Mouse (Mus musculus) heart, adult 8-10 months (tissue): Measurements from ENCODE around the gene Top2b. TPM values are rescaled to one million over a fixed set of nuclear protein-coding genes. Genes with fewer than 3 reads are reported as not detected.

ENCODE experiments used
- DNase-seq: peaks from one replicate; pipeline ENCODE4 v3.0.0; 2022; ENCODE audit warnings: low spot score
- total RNA-seq, 4 experiments: library from RNA; stranded (reverse); gene quantifications; 2 replicates each; pipeline ENCODE4 v1.2.4; 2022

Gene Top2b
- total RNA-seq, 4 experiments from 2014 or later = 42.1 to 56.5 (median 53.1) TPM

GRCm38 (mm10) chr14:16414163-16414562 is 49.2 kb downstream of the Top2b start:
- DNase-seq = no peak

GRCm38 (mm10) chr14:16427569-16427968 is 62.6 kb downstream of the Top2b start:
- DNase-seq = no peak

DNA sequence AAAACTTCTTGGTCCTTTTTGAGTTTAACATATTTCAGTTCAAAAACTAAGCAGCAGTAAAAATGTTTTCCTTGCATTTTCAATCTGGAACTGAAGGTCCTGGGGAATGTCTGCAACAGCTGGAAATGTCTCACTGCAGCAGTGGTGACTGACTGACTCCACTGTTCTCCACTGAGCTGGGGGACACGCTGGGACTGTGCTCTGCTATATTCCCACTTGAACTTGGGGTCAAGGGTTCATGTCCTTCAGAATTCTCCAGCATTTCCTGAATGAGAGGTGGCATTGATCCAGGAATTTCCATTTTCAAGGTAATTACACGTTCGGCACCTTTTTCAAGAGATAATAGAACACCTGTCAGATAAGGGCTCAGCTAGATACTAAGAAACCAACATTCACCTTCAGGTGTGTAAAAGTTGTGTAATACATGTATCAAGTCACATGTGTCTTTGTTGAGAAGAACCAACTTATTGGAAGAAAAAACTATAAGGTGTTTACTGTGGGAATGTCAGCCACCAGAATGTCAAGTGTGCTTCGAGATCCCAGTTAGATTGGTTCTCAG is 67.0 kb downstream of the Top2b start:
- DNase-seq = no peak

DNA sequence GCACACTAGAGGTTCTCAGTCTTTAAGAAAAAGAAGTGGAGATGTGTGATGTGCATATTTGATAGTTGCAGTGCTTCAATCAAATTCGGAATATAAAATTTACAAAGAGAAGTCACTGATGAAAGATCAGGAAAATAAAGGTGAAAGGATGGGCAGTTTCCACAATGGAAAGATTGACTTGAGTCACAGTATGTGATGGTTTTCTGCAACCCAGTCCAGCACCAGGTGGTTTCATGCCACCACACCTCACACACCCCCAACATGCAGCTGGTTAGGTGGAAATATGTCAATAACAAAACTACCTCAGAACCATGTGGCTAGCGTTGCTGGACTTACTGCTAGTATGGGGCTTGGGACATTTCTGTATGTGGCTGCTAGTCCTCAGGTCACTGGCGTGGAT is 67.6 kb downstream of the Top2b start:
- DNase-seq = no peak

GRCm38 (mm10) chr14:16433206-16433605 is 68.2 kb downstream of the Top2b start:
- DNase-seq = peak; percentile 16

GRCm38 (mm10) chr14:16434396-16435171 is 69.6 kb downstream of the Top2b start:
- DNase-seq = peak; percentile 63

- DNase-seq = no peak
These were observed 72.4 kb downstream of the Top2b start for GRCm38 (mm10) chr14:16437386-16437785.

DNA sequence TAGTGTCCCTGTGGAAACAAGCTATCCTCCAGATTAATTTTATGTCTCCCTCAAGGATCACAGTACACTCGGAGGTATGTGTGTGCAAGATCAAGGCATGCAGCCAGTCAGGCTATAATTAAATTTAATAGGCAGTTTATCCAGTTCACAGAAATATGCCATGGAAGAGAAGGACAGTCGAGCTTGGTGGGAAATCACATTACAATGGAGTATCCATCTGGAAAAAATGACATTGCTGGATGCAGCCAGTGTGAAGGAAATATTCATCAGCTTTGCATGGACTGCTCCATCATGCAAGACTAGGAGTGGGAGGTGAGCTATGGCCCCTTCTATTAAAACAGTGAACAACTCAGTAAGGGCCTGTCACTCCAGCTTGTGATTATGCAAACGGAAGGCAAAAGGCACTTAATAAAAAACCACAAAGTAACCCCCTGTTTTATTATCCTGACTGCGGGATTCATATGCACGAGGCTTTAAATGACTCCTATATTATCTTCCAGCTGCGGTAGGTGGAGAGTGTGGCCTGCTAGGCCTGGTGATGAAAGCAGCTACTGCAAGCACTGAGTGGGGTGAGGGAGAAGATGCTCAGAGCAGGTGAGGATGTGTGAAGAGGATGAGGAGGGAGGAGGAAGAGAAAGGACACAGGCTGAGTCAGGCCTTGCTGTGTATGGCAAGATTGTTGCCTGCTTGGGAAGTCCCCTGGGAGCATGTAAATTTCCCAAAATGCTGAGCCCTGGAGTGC is 74.6 kb downstream of the Top2b start:
- DNase-seq = no peak

DNA sequence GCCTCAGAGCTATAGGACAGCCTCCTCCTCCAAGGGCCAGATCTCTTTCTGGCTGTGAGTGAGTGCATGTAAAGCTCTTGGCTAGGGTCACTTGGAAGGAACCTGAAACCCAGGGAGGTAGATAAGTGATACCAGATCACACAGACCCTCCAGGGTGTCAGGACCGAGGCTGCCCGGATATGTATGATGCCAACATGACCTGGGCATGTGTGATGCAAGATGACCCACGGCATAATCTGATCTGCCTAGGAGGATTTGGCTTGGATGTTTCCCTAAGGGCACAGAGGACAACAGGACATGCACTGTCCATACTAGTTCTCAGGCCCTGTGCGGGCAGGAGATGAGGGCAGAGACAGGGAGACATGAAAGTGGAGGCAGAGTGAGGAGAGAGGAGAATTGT is 79.9 kb downstream of the Top2b start:
- no peak for DNase-seq

DNA sequence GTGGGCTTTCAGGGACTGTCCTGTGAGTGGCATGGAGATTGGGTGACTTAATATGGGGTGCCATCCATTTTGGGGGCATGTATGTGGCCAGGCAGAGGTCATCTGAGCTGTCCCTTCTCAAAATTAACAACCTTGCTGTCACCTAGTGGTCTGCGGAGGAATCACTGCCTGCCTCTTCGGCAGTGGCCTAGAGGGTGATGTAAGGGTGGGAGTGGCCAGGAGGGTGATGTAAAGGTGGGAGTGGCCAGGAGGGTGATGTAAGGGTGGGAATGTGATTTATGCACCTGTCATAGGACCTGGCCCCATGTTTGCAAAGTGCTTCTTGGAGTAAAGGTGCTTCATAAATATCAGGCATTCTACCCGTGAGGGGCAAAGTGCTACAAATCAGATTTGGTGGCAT is 82.6 kb downstream of the Top2b start:
- no peak for DNase-seq

DNA sequence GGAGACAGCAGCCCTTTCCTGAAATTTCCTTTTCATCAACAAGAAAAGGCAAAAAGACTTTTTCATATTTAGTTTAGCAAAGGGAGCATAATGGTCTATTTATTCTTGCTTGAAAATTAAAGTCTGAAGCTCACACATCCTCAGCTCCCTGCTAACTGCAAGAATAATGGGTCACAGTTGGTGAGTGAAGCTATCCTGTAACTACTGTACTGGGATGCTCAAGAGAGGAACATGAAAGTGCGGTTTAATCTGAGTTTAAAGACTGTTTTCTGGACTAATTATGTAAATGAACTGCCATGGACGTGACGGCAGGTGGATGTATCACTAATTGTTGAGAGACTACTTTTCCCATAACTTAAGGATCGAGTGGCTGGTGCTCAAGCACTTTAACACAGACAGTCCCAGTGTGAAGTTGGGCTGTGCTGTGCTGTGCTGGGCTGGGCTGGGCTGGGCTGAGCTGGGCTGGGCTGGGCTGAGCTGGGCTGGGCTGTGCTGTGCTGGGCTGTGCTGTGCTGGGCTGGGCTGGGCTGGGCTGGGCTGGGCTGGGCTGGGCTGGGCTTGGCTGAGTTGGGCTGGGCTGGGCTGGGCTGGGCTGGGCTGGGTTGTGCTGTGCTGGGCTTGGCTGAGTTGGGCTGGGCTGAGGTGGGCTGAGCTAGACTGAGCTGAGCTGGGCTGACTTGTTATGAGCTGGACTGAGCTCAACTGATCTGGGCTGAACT is 83.4 kb downstream of the Top2b start:
- no peak for DNase-seq

GRCm38 (mm10) chr14:16478606-16479323 is 113.8 kb downstream of the Top2b start:
- no peak for DNase-seq

DNA sequence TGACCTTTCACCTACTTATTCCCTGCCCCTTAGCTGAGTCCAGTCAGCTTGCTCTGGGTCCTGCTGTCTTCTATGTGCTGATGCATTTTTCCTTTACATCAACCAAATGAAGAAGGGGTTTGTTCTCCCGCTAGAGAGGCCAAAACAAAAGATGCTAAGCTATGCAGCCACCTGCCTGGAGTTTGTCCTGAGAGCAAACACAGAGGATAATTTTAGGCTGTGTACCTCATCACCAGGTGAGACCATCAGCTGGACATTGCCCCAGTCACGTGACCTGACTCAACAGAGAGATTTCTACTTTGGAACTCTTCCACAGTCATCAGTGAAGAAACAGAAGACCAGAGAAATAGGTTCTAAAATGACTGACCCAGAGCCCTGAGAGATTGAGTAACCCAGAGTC is 114.5 kb downstream of the Top2b start:
- DNase-seq = no peak

DNA sequence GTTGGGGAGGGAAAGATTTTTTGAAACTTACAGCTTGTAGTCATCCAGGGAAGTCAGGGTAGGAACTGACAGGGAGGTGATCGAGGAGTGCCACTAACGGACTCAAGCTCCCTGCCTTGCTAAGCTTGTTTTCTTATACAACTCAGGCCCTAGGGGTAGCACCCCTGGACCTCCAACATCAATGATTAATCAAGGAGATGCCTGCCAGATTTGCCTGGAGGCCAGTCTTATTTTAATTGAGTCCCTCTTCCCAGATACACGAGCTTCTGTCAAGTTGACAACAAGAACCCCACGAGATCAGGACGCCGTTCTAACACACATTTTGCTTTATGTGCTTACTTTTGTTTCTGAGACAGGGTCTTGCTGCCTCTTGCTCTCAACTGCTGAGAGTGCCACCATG is 115.6 kb downstream of the Top2b start:
- DNase-seq = no peak

DNA sequence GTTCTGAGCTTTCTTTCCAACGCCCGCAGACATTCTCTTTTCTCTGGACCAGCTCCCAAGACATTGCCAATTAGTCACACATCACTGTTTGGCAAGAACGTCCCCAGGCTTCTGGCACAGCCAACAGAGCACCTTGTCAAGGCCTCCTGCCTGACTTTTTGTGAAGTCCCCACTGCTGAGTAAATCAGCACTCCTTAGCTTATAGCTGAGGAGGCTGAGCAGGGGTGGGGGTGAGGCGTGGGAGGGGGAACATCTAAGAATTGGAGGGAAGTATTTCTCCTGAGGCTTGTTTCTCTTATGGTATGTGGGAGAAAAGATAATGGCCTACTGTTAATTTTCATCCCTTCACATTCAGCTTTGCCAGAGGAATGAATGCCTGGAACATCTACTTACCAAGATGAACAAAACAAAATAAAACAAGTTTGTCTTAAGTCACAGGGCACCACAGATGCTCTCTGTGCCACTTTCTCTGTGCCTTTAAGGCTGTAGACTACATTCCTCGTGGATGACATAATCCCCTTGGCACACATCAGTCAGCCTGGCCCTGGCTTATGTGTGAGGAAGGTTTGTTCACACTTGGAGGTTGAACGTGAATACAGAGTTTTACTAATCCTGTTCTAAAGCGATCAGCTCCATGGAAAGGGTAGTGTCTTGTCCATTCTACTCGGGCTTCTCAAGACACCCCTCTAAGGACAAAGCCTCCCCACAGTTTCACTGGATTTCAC is 118.8 kb downstream of the Top2b start:
- DNase-seq = no peak

Other genes starting within 250 kb of the Top2b start
- 10 to 100 TPM; 29.5 to 33.9 (median 31.9) TPM for gene Ngly1, start 115.9 kb upstream of the Top2b start, total RNA-seq
- 10 to 100 TPM; 21.5 to 28.4 (median 24.1) TPM for gene Oxsm, start 115.4 kb upstream of the Top2b start, total RNA-seq